Mouse (Mus musculus): ENCODE measurements around the gene Nat8f1. TPM values are rescaled to one million over a fixed set of nuclear protein-coding genes. Genes with fewer than 3 reads are reported as not detected.

Nat8f1 gene
- total RNA-seq (2023) = 1.9 to 8.2 TPM (median 3.6 TPM) in 4 replicates

GRCm38 (mm10) chr6:85915539-85916513 is at the start of gene Nat8f1:
Gene Nat8f1, minus strand, starts transcription at chr6:85915687.

GRCm38 (mm10) chr6:85961101-85962091 is 45.9 kb upstream of the Nat8f1 start, which contains the start of gene Dusp11:
Gene Dusp11, minus strand, starts transcription at chr6:85961667.

GRCm38 (mm10) chr6:85911587-85911986 is 3.9 kb downstream of the Nat8f1 start, which contains the start of gene Tprkb:
Gene Tprkb, plus strand, starts transcription at chr6:85911865.

GRCm38 (mm10) chr6:85904642-85905061 is 10.8 kb downstream of the Nat8f1 start, which contains the start of gene Nat8f4:
Gene Nat8f4, minus strand, starts transcription at chr6:85904884.

GRCm38 (mm10) chr6:85869006-85869405 is 46.5 kb downstream of the Nat8f1 start, which contains the start of gene Nat8f2:
Gene Nat8f2, minus strand, starts transcription at chr6:85869158.

Other genes with a start within 250 kb of the Nat8f1 start
- gene Nat8f7, start 202.5 kb downstream of the Nat8f1 start, total RNA-seq (2023) = not detected in 4 replicates
- gene Nat8f3, start 149.9 kb downstream of the Nat8f1 start, total RNA-seq (2023) = not detected in 4 replicates
- gene Nat8f6, start 94.7 kb downstream of the Nat8f1 start, total RNA-seq (2023) = not detected in 4 replicates
- not detected in 4 replicates for gene Nat8f5, start 94.7 kb downstream of the Nat8f1 start, total RNA-seq (2023)
- gene Nat8, start 83.6 kb downstream of the Nat8f1 start, total RNA-seq (2023) = not detected in 4 replicates
- gene Nat8f2, start 46.5 kb downstream of the Nat8f1 start, total RNA-seq (2023) = 0.24 to 0.34 TPM (median 0.30 TPM) in 3 of 4 replicates, not detected in the other
- 2.0 to 2.8 TPM (median 2.2 TPM) in 4 replicates for gene Nat8f4, start 10.8 kb downstream of the Nat8f1 start, total RNA-seq (2023)
- gene Tprkb, start 3.8 kb downstream of the Nat8f1 start, total RNA-seq (2023) = 13.9 to 18.7 TPM (median 16.2 TPM) in 4 replicates
- 202 to 230 TPM (median 213 TPM) in 4 replicates for gene Dusp11, start 46.0 kb upstream of the Nat8f1 start, total RNA-seq (2023)
- gene Figla, start 100.5 kb upstream of the Nat8f1 start, total RNA-seq (2023) = not detected in 4 replicates
- gene Add2, start 113.0 kb upstream of the Nat8f1 start, total RNA-seq (2023) = not detected in 4 replicates

Data from B cell, adult 62 days (primary cell).